Mouse (Mus musculus): ENCODE results near the gene B3gnt7.

Gene B3gnt7

GRCm38 (mm10) chr1:86302532-86302931 is at the start of gene B3gnt7:
Gene B3gnt7 (plus strand): TSS chr1:86302832.
- no peak for DNase-seq (ENCODE audit: extremely low spot score, low spot score)

- DNase-seq (ENCODE audit: extremely low spot score, low spot score): no peak
These were observed 49.2 kb upstream of the B3gnt7 start for GRCm38 (mm10) chr1:86253410-86253809.

- DNase-seq (ENCODE audit: extremely low spot score, low spot score): no peak
These were observed 46.3 kb upstream of the B3gnt7 start for GRCm38 (mm10) chr1:86256311-86256710.

GRCm38 (mm10) chr1:86257228-86257627 is 45.4 kb upstream of the B3gnt7 start:
- DNase-seq (ENCODE audit: extremely low spot score, low spot score): no peak

GRCm38 (mm10) chr1:86258171-86258824 is 44.3 kb upstream of the B3gnt7 start:
- DNase-seq (ENCODE audit: extremely low spot score, low spot score): no peak

GRCm38 (mm10) chr1:86263564-86264339 is 38.9 kb upstream of the B3gnt7 start:
- DNase-seq (ENCODE audit: extremely low spot score, low spot score): no peak

- no peak for DNase-seq (ENCODE audit: extremely low spot score, low spot score)
These were observed 37.6 kb upstream of the B3gnt7 start for GRCm38 (mm10) chr1:86265060-86265459.

- DNase-seq (ENCODE audit: extremely low spot score, low spot score): no peak
These were observed 34.0 kb upstream of the B3gnt7 start for GRCm38 (mm10) chr1:86268492-86269189.

- no peak for DNase-seq (ENCODE audit: extremely low spot score, low spot score)
These were observed 33.5 kb upstream of the B3gnt7 start for GRCm38 (mm10) chr1:86269190-86269508.

GRCm38 (mm10) chr1:86271707-86272106 is 30.9 kb upstream of the B3gnt7 start:
- no peak for DNase-seq (ENCODE audit: extremely low spot score, low spot score)

- no peak for DNase-seq (ENCODE audit: extremely low spot score, low spot score)
These were observed 25.6 kb upstream of the B3gnt7 start for GRCm38 (mm10) chr1:86277055-86277454.

GRCm38 (mm10) chr1:86281781-86282536 is 20.7 kb upstream of the B3gnt7 start:
- no peak for DNase-seq (ENCODE audit: extremely low spot score, low spot score)

- DNase-seq (ENCODE audit: extremely low spot score, low spot score): no peak
These were observed 18.5 kb upstream of the B3gnt7 start for GRCm38 (mm10) chr1:86284101-86284500.

- DNase-seq (ENCODE audit: extremely low spot score, low spot score): no peak
These were observed 17.3 kb upstream of the B3gnt7 start for GRCm38 (mm10) chr1:86285295-86285694.

- no peak for DNase-seq (ENCODE audit: extremely low spot score, low spot score)
These were observed 15.2 kb upstream of the B3gnt7 start for GRCm38 (mm10) chr1:86287473-86287872.

- no peak for DNase-seq (ENCODE audit: extremely low spot score, low spot score)
These were observed 12.2 kb upstream of the B3gnt7 start for GRCm38 (mm10) chr1:86290452-86290851.

- no peak for DNase-seq (ENCODE audit: extremely low spot score, low spot score)
These were observed 9.5 kb upstream of the B3gnt7 start for GRCm38 (mm10) chr1:86293091-86293490.

- no peak for DNase-seq (ENCODE audit: extremely low spot score, low spot score)
These were observed 8.8 kb upstream of the B3gnt7 start for GRCm38 (mm10) chr1:86293868-86294267.

GRCm38 (mm10) chr1:86294472-86294871 is 8.2 kb upstream of the B3gnt7 start:
- DNase-seq (ENCODE audit: extremely low spot score, low spot score): no peak

GRCm38 (mm10) chr1:86300093-86300492 is 2.5 kb upstream of the B3gnt7 start:
- DNase-seq (ENCODE audit: extremely low spot score, low spot score): no peak

- no peak for DNase-seq (ENCODE audit: extremely low spot score, low spot score)
These were observed 1.9 kb upstream of the B3gnt7 start for GRCm38 (mm10) chr1:86300731-86301130.

Data from neural tube, embryonic 10.5 days (tissue).